Mouse (Mus musculus): ENCODE measurements around the gene Htr1f. TPM values are rescaled to one million over a fixed set of nuclear protein-coding genes. Genes with fewer than 3 reads are reported as not detected.

Htr1f gene
- polyA plus RNA-seq (2017; shearing (Covaris generic)), result not detected

GRCm38 (mm10) chr16:65105184-65105931, at the start of gene Htr1f:
TSS of gene Htr1f (minus strand) at chr16:65105854.

